In the genomic region with DNA sequence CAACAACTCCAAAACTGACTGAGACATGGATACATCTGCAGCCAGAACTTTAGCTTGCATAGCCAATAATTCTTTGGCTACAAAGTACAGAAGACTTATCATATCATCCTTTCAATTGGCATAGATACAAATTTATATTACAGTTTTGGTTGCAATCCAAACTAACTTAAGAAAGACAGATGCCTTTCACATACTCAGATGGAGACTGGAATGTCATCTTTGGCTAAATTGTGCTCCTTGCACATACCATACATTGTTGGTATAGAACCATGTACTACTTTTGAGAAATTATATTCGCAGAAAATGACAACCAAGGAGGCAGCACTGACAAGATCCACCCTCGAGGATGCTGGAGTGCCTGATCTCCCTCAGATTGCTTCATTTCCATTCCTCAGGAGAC, we compare ENCODE assay signal across 33 mouse cellular contexts. TPM values are rescaled to one million over a fixed set of nuclear protein-coding genes. Genes with fewer than 3 reads are reported as not detected.
DNase-seq lines count a peak whose midpoint lies in the region; ATAC-seq and TF ChIP-seq lines count a peak whose summit lies in the region.
"Had no signal": no experiment of that assay in that cellular context is flagged by ENCODE, and none has a peak within 500 bp of the region (broad histone marks: within the 10 kb centered on the region; RNA-seq: fewer than 3 reads in every experiment).

No protein-coding gene starts in this region.

- no peak for ATAC-seq in embryonic facial prominence, embryonic 14.5 days (ENCODE audit: low read depth)
- no peak for ATAC-seq in forebrain, postnatal 0 days
- ATAC-seq in forebrain, embryonic 16.5 days: no peak
- peak; percentile 92 for ATAC-seq in lung, embryonic 16.5 days (ENCODE audit: low read depth)
- ATAC-seq: activated CD4-positive, CD25-positive, alpha-beta regulatory T cell, adult 4 months; forebrain, embryonic 13.5 days; hindbrain, embryonic 16.5 days; intestine, embryonic 15.5 days had no signal

- DNase-seq in embryonic facial prominence, embryonic 14.5 days (ENCODE audit: low spot score): peak; percentile 17
- no peak for DNase-seq in embryonic facial prominence, embryonic 10.5 days (ENCODE audit: low spot score)
- peak; percentile 4 for DNase-seq in forebrain, postnatal 0 days
- no peak for DNase-seq in lung, postnatal 10 days
- DNase-seq in heart, postnatal 25 days (ENCODE audit: low spot score): no peak
- DNase-seq: adrenal gland, adult 8-10 months; adrenal gland, postnatal 25 days; cerebellum, adult 11 months; cerebellum, adult 8-10 months; cerebellum, postnatal 36 days; embryo, embryonic 11 days; gastrocnemius, adult 2 months; gastrocnemius, postnatal 14 days; heart, adult 11 months; heart, postnatal 36 days had no signal

- no peak overlapping the region for H3K4me2 ChIP-seq in embryonic facial prominence, embryonic 14.5 days (ENCODE audit: low read depth, low read length)
- H3K4me2 ChIP-seq in forebrain, postnatal 0 days (ENCODE audit: low read depth): no peak overlapping the region
- H3K4me2 ChIP-seq in forebrain, embryonic 16.5 days (ENCODE audit: low read length): no peak overlapping the region
- no peak overlapping the region for H3K4me2 ChIP-seq in lung, embryonic 16.5 days (ENCODE audit: low read depth, low read length)
- H3K4me2 ChIP-seq: embryonic facial prominence, embryonic 15.5 days; forebrain, embryonic 13.5 days; heart, embryonic 11.5 days; hindbrain, embryonic 13.5 days; intestine, embryonic 15.5 days had no signal

- no peaks in the 10 kb centered on the region for H3K27me3 ChIP-seq in embryonic facial prominence, embryonic 14.5 days (replicated peaks; ENCODE audit: control insufficient read depth, insufficient read depth, low read length)
- H3K27me3 ChIP-seq in embryonic facial prominence, embryonic 10.5 days (replicated peaks; ENCODE audit: low read depth, poor library complexity, severe bottlenecking): no peaks in the 10 kb centered on the region
- H3K27me3 ChIP-seq in forebrain, postnatal 0 days (ENCODE audit: insufficient read depth, low read length): no peaks in the 10 kb centered on the region
- H3K27me3 ChIP-seq in forebrain, embryonic 16.5 days (replicated peaks; ENCODE audit: control insufficient read depth, insufficient read depth, low read length): no peaks in the 10 kb centered on the region
- no peaks in the 10 kb centered on the region for H3K27me3 ChIP-seq in lung, embryonic 16.5 days (ENCODE audit: control insufficient read depth, insufficient read depth, low read depth, low read length)
- H3K27me3 ChIP-seq: embryonic facial prominence, embryonic 15.5 days; forebrain, embryonic 13.5 days; hindbrain, embryonic 13.5 days; intestine, embryonic 15.5 days had no signal

- intact Hi-C loops in heart, postnatal 25 days (cut with DNase I): no loop called here

- no peak overlapping the region for H3K27ac ChIP-seq in embryonic facial prominence, embryonic 14.5 days (replicated peaks; ENCODE audit: low read depth, low read length)
- H3K27ac ChIP-seq in embryonic facial prominence, embryonic 10.5 days (replicated peaks): no peak overlapping the region
- no peak overlapping the region for H3K27ac ChIP-seq in forebrain, postnatal 0 days (ENCODE audit: low read depth, low read length)
- H3K27ac ChIP-seq in forebrain, embryonic 16.5 days (ENCODE audit: low read length): no peak overlapping the region
- H3K27ac ChIP-seq in lung, embryonic 16.5 days (ENCODE audit: low read length): no peak overlapping the region
- H3K27ac ChIP-seq: embryonic facial prominence, embryonic 15.5 days; forebrain, embryonic 13.5 days; gastrocnemius, adult 2 months; hindbrain, embryonic 10.5 days; hindbrain, embryonic 13.5 days; intestine, embryonic 15.5 days had no signal

- no peak overlapping the region for H3K4me3 ChIP-seq in embryonic facial prominence, embryonic 14.5 days (ENCODE audit: low read depth, low read length)
- H3K4me3 ChIP-seq in embryonic facial prominence, embryonic 10.5 days: no peak overlapping the region
- H3K4me3 ChIP-seq in forebrain, postnatal 0 days (ENCODE audit: low read depth, low read length): no peak overlapping the region
- H3K4me3 ChIP-seq in forebrain, embryonic 16.5 days (replicated peaks; ENCODE audit: low read length): no peak overlapping the region
- H3K4me3 ChIP-seq in lung, embryonic 16.5 days (ENCODE audit: low read length): no peak overlapping the region
- H3K4me3 ChIP-seq: embryonic facial prominence, embryonic 15.5 days; forebrain, embryonic 13.5 days; gastrocnemius, adult 2 months; hindbrain, embryonic 10.5 days; hindbrain, embryonic 13.5 days; intestine, embryonic 15.5 days had no signal

- no peaks in the 10 kb centered on the region for H3K4me1 ChIP-seq in embryonic facial prominence, embryonic 14.5 days (ENCODE audit: control insufficient read depth, insufficient read depth, low read length)
- H3K4me1 ChIP-seq in embryonic facial prominence, embryonic 10.5 days: no peaks in the 10 kb centered on the region
- no peaks in the 10 kb centered on the region for H3K4me1 ChIP-seq in forebrain, postnatal 0 days (ENCODE audit: insufficient read depth)
- no peaks in the 10 kb centered on the region for H3K4me1 ChIP-seq in forebrain, embryonic 16.5 days (replicated peaks; ENCODE audit: control insufficient read depth, insufficient read depth, low read length)
- no peaks in the 10 kb centered on the region for H3K4me1 ChIP-seq in lung, embryonic 16.5 days (replicated peaks; ENCODE audit: control insufficient read depth, insufficient read depth, low read length)
- H3K4me1 ChIP-seq: embryonic facial prominence, embryonic 15.5 days; forebrain, embryonic 13.5 days; hindbrain, embryonic 10.5 days; hindbrain, embryonic 13.5 days; intestine, embryonic 15.5 days had no signal

- WGBS in embryonic facial prominence, embryonic 14.5 days: 46% methylated on average over 2 of the region's 2 CpGs
- 74% methylated on average over 2 of the region's 2 CpGs for WGBS in embryonic facial prominence, embryonic 10.5 days
- 54% methylated on average over 2 of the region's 2 CpGs for WGBS in forebrain, postnatal 0 days
- 57% methylated on average over 2 of the region's 2 CpGs for WGBS in forebrain, embryonic 16.5 days
- 44% methylated on average over 2 of the region's 2 CpGs for WGBS in lung, embryonic 16.5 days

- TF ChIP-seq CTCF in forebrain, postnatal 0 days (IDR thresholded peaks at IDR 0.05; ENCODE audit: low read depth): no peak

- no peaks in the 10 kb centered on the region for H3K9me3 ChIP-seq in embryonic facial prominence, embryonic 14.5 days (ENCODE audit: control insufficient read depth, low read length)
- H3K9me3 ChIP-seq in embryonic facial prominence, embryonic 10.5 days: no peaks in the 10 kb centered on the region
- H3K9me3 ChIP-seq in forebrain, postnatal 0 days (ENCODE audit: low read length): no peaks in the 10 kb centered on the region
- H3K9me3 ChIP-seq in forebrain, embryonic 16.5 days (ENCODE audit: control insufficient read depth, low read length): no peaks in the 10 kb centered on the region
- H3K9me3 ChIP-seq in lung, embryonic 16.5 days (ENCODE audit: control insufficient read depth, low read length): no peaks in the 10 kb centered on the region
- H3K9me3 ChIP-seq: embryonic facial prominence, embryonic 15.5 days; forebrain, embryonic 13.5 days; hindbrain, embryonic 10.5 days; hindbrain, embryonic 13.5 days; intestine, embryonic 15.5 days had no signal

- H3K36me3 ChIP-seq in embryonic facial prominence, embryonic 14.5 days (ENCODE audit: control insufficient read depth, insufficient read depth, low read length): no peaks in the 10 kb centered on the region
- no peaks in the 10 kb centered on the region for H3K36me3 ChIP-seq in embryonic facial prominence, embryonic 10.5 days (replicated peaks)
- H3K36me3 ChIP-seq in forebrain, postnatal 0 days (ENCODE audit: insufficient read depth): no peaks in the 10 kb centered on the region
- no peaks in the 10 kb centered on the region for H3K36me3 ChIP-seq in forebrain, embryonic 16.5 days (ENCODE audit: control insufficient read depth, insufficient read depth)
- no peaks in the 10 kb centered on the region for H3K36me3 ChIP-seq in lung, embryonic 16.5 days (ENCODE audit: control insufficient read depth, insufficient read depth, low read length)
- H3K36me3 ChIP-seq: embryonic facial prominence, embryonic 15.5 days; hindbrain, embryonic 10.5 days; hindbrain, embryonic 13.5 days; intestine, embryonic 15.5 days had no signal

- H3K9ac ChIP-seq in embryonic facial prominence, embryonic 14.5 days (ENCODE audit: low read depth, low read length): no peak overlapping the region
- no peak overlapping the region for H3K9ac ChIP-seq in forebrain, postnatal 0 days
- H3K9ac ChIP-seq in forebrain, embryonic 16.5 days (replicated peaks; ENCODE audit: low read depth, low read length): no peak overlapping the region
- H3K9ac ChIP-seq in lung, embryonic 16.5 days (ENCODE audit: low read length): no peak overlapping the region
- H3K9ac ChIP-seq: embryonic facial prominence, embryonic 15.5 days; forebrain, embryonic 13.5 days; hindbrain, embryonic 13.5 days; intestine, embryonic 15.5 days had no signal

RNA-seq across cellular contexts. Expression of gene Gm815, which starts 35.1 kb away (rescaled TPM):
- polyA plus RNA-seq in embryonic facial prominence, embryonic 14.5 days (2014; fragmentation: Nextera tagmentation; extraction: Ambion mirVana): not detected in 2 replicates
- not detected in 2 replicates for polyA plus RNA-seq in embryonic facial prominence, embryonic 10.5 days (2016; fragmentation: Nextera tagmentation; extraction: Ambion mirVana)
- total RNA-seq in forebrain, postnatal 0 days (2014; rRNA removed): not detected in 2 replicates
- not detected in 2 replicates for polyA plus RNA-seq in forebrain, postnatal 0 days (2015; fragmentation: Nextera tagmentation; extraction: Ambion mirVana)
- polyA plus RNA-seq in forebrain, embryonic 16.5 days (2015; fragmentation: Nextera tagmentation; extraction: Ambion mirVana): not detected in 2 replicates
- polyA plus RNA-seq in lung, embryonic 16.5 days (2015; fragmentation: Nextera tagmentation; extraction: Ambion mirVana): 0.34 and 0.82 TPM in 2 replicates
- not detected for total RNA-seq in heart, postnatal 25 days (2021)
- total RNA-seq: adrenal gland, adult 8-10 months; adrenal gland, postnatal 25 days; ES-E14; gastrocnemius, adult 2 months; gastrocnemius, postnatal 14 days; gastrocnemius, postnatal 4 days; heart, adult 8-10 months; heart, postnatal 36 days had no signal
- polyA plus RNA-seq: activated CD4-positive, CD25-positive, alpha-beta regulatory T cell, adult 4 months; cortical plate, adult 2 months; embryonic facial prominence, embryonic 11.5 days; embryonic facial prominence, embryonic 15.5 days; forebrain, embryonic 13.5 days; frontal cortex, adult 2 months; heart, embryonic 11.5 days; heart, embryonic 14.5 days; heart, postnatal 0 days; hindbrain, embryonic 10.5 days; hindbrain, embryonic 13.5 days; hindbrain, embryonic 16.5 days; intestine, embryonic 15.5 days had no signal

Comparison
In these comparisons a context has a peak if more than half of its experiments do, and no peak if none do; other contexts are left out.
1. DNase-seq: peak in embryonic facial prominence, embryonic 14.5 days (single experiment) and forebrain, postnatal 0 days (single experiment); none in embryonic facial prominence, embryonic 10.5 days (single experiment), lung, postnatal 10 days (single experiment) and heart, postnatal 25 days (single experiment).